Mouse (Mus musculus) heart, postnatal 10 days (tissue): ENCODE results near the gene Hfe. TPM values are rescaled to one million over a fixed set of nuclear protein-coding genes. Genes with fewer than 3 reads are reported as not detected.

Experiments
- DNase-seq, 2 experiments: peaks; one replicate each; pipeline ENCODE4 v3.0.0; 2021
- intact Hi-C: fragments of 180-260 bp; cut with DNase I; formaldehyde crosslinking; loops from one replicate; pipeline ENCODE4 v1.15.1; 2025
- total RNA-seq, 2 experiments: library from RNA; stranded (reverse); gene quantifications; 2 replicates each; pipeline ENCODE4 v1.2.3; 2021

The Hfe gene
- total RNA-seq: 10 to 100 TPM; 26.7 to 32.4 TPM

DNA sequence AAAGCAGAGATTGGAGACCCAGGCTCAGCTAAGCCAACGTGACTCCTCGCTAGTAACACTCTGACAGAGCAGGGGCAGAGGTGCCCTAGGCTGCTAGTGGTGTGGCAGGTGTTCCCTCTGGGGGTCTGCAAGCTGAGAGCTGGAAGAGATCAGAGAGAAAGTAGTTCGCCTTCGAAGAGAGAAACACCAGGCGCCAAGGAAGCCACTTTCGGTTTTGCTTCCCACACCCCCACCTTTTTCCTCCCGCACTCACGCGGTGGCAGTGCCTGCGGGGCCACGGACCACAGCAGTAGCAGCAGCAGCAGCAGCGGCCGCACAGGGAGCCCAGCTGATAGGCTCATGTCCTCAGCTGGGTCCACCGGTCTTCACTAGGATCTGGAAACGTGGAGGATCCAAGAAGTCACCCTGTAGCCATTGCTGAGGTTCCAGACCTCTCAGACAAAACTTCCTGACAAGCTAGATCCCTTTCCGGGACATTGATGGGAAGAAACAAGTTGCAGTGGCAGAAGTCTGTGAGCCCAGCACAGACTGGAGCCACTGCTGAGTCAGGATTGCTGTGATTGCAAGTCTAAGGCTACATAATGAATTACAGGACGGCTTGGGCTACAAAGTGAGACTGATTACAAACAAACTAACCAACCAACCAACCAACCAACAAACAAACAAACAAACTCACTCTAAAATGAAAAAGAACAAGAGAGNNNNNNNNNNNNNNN, at the start of gene Hfe:
Hfe (minus strand) TSS at position 481 of the 716 bp plus-strand sequence.
- intact Hi-C loops: no loop called here
- peak; percentile 65 to 67 for DNase-seq

DNA sequence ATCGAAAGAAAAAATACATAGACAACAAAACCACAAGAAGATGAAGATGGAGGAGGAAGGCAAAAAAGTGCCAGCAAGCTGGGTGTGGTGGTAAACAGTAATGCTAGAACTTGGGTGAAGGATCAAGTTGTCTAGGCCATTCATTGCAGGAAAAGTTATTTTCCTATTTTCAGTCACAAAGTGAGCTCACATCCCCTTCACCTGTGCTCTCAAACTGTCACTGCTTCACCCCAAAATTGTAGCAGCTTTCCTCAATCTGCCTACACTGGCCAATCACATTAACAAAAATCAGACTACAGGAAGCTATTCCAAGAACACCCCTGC, 49.2 kb upstream of the Hfe start:
- intact Hi-C loops: loop anchor here (5.0 to 10.0 kb wide), 3 partner anchors 1708 to 2005 kb away; partner anchors contain the start of genes Hist1h2ah, Hist1h2ak, Hist1h2bk and Hist1h2bn
- DNase-seq: no peak

DNA sequence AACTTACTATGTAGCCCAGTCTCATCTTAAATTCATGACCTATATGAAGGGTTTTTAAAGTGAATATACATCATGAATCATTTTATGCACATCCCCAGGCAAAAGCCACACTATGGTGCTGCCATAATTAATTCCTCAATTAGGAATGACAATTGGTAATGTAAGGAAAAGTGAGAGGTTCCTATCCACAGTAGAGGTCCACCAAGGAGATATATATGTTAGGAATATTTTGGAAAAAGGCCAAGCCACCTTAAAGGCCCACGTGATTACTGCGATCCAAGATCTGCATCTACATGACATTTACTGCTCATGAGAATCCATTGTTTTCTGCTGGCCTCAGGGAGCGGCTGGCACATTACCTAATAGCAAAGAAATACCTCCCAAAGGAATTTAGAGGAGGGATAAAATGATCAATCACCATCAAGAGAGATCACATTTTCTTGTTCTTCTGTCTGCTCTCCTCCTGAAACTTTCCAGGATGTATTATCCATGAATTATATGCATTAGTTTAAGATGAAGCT, 48.7 kb upstream of the Hfe start:
- intact Hi-C loops: loop anchor here (5.0 to 10.0 kb wide), 2 partner anchors 1722 to 2005 kb away; partner anchors contain the start of genes Hist1h2ah, Hist1h2ak, Hist1h2bk and Hist1h2bn

DNA sequence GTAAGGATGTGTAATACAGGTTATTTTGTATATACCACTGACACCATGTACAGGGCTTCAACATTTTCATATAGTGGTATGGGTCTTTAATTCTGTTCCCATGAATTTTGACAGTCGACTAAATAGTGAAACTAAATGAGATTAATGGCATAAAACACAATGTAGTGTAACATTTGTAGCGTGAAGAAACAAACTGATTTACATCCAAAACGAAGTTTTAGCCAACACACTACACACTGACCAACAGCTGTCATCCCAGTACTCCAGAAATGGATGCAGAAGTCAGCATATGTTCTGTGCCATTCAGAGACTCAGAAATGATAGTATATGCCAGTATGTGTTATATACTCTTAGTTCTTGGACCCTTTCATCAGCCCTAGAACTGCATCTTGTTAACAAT, 47.3 kb upstream of the Hfe start:
- DNase-seq: no peak
- intact Hi-C loops: loop anchor here (5.0 to 10.0 kb wide), 2 partner anchors 1721 to 2003 kb away; partner anchors contain the start of genes Hist1h2ah, Hist1h2ak, Hist1h2bk and Hist1h2bn

More for the DNA sequence above, 48.7 kb upstream of the Hfe start:
- no peak for DNase-seq

DNA sequence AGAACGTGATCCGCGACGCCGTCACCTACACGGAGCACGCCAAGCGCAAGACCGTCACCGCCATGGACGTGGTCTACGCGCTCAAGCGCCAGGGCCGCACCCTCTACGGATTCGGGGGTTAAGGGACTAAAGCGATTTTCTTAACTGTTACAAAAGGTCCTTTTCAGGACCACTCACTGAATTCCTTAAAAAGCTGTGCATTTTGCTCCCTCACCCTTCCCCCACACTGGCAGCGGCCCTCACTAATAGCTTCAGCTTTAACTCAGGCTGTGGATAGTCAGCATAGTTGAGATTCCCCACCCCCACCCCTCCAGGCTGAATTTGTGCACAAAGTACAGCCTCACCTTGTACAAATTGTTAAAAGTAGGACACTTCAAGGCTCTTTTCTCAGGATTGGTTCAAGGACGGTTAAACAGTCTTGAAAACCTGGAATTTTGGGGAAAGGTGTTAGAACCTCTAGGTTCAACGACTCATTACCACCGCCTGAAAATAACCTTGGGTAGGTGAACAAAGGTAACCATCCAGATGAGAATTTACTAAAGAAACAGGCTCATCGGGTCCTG, 46.6 kb upstream of the Hfe start:
- intact Hi-C loops: loop anchor here (5.0 to 10.0 kb wide), 2 partner anchors 1720 to 2002 kb away; partner anchors contain the start of genes Hist1h2ah, Hist1h2ak, Hist1h2bk and Hist1h2bn

DNA sequence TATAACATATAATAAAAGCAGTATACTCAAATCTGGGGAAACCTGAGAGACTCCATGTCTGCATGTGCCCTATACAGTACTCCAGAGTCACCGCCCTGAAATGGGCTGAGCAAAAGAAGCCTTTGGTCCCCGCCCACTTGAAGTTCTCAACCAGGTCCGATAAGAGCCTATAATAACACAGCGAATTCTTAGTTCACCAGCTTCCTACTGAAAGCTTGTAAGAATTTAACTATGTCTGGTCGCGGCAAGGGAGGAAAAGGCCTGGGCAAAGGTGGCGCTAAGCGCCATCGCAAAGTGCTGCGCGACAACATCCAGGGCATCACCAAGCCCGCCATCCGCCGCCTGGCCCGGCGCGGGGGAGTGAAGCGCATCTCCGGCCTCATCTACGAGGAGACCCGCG, 46.1 kb upstream of the Hfe start, which contains the start of gene Hist1h4b:
Hist1h4b (plus strand) TSS at position 224 of the 400 bp plus-strand sequence.
- peak; percentile 88 to 89 for DNase-seq
- intact Hi-C loops: loop anchor here (5.0 to 10.0 kb wide), 2 partner anchors 1719 to 2002 kb away; partner anchors contain the start of genes Hist1h2ah, Hist1h2ak, Hist1h2bk and Hist1h2bn

More for the DNA sequence above, 46.6 kb upstream of the Hfe start:
- no peak for DNase-seq

DNA sequence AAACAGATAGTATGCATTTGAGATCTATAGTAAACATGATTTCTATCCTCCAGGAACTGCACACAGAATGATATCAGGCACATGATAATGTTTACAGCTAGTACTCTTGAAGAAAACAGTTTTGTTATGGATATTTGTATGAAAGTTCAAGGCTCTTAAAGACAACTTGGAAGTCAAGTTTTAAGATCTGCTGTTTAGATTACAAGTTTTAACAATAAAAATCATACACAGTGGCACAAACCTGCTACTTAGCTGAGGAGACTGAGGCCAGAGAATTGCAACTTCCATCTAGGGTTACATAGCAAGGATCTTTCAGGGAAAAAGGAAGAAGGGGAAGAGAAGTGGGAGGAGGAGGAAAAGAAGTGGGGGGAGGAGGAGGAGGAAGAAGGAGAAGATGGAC, 44.3 kb upstream of the Hfe start:
- intact Hi-C loops: loop anchor here (5.0 to 10.0 kb wide), 2 partner anchors 1718 to 2000 kb away; partner anchors contain the start of genes Hist1h2ah, Hist1h2ak, Hist1h2bk and Hist1h2bn
- DNase-seq: no peak

DNA sequence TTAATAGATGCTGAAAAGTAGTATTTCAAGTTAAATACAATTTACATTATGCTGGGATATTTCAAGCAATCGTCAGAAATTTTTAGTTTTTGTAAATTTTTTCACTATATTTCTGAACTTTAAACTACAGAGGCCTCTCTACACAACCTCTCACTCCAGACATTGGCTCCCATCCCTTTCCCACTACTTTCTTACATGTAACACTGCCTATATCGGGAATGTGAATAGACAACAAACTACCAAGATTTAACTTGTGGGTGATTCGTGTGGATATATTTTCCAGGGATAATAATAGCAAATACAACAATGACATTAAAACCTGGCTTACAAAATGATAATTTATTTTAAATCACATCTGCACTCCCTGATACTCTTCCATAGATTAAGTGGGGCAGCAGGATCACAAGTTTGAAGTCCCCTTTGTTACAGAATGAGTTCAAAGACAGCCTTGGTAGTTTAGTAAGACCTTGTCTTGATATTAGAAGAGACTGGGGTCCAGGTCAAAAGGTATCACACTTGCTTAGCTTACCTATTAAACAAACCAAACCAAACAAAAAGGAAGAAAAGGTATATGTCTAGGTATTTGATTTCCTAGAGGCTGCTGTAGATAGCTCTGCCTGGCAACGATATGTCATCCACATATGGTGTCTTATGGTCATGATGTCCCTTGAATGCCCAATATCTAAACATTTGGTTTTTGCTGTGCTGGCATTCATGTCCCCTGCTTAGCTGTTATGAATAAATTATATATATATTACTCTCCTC, 42.8 kb upstream of the Hfe start:
- DNase-seq: no peak
- intact Hi-C loops: loop anchor here (10.0 kb wide), 1 partner anchor 1999 kb away; the partner anchor contains the start of genes Hist1h2ak, Hist1h2bn and Hist1h4k

DNA sequence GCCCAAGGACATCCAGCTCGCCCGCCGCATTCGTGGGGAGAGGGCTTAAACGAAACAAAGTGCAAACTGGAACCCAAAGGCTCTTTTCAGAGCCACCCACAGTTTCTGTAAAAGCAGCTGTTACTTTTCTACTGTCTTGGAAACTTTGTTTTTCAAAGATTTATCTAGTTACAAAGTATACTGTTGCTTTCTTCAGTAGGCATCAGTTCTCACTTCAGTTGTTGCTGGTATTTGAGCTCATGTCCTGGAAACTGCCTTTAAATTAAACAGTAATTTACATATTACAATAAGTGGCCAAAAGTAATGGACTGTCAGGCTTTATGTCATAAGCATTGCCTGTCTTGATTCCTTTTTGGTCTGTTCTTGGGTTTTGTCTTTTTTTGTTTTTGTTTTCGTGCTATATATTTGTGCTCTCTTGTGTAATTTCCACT, 42.1 kb upstream of the Hfe start:
- intact Hi-C loops: loop anchor here (10.0 kb wide), 1 partner anchor 1998 kb away; the partner anchor contains the start of genes Hist1h2ak, Hist1h2bn and Hist1h4k
- no peak for DNase-seq

DNA sequence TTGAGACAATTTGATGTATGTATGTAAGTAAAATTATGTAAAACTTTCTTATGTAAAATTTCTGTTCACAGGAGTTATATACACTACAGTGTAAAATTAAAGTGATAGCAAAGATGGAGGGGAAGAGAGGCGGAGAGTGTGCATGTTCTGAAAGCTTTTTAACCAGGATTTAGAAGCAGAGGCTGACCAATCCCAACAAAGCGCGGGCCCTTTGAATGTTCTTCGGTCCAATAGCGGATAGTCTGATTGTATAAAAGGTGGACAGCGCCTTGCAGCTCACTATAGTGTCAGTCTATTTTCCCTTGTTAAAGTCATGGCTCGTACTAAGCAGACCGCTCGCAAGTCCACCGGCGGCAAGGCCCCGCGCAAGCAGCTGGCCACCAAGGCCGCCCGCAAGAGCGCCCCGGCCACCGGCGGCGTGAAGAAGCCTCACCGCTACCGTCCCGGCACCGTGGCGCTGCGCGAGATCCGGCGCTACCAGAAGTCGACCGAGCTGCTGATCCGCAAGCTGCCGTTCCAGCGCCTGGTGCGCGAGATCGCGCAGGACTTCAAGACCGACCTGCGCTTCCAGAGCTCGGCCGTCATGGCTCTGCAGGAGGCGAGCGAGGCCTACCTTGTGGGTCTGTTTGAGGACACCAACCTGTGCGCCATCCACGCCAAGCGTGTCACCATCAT, 41.5 kb upstream of the Hfe start, which contains the start of gene Hist1h3b:
Hist1h3b (plus strand) TSS at position 201 of the 675 bp plus-strand sequence.
- intact Hi-C loops: loop anchor here (10.0 kb wide), 1 partner anchor 1997 kb away; the partner anchor contains the start of genes Hist1h2ak, Hist1h2bn and Hist1h4k
- peak; percentile 91 to 92 for DNase-seq

DNA sequence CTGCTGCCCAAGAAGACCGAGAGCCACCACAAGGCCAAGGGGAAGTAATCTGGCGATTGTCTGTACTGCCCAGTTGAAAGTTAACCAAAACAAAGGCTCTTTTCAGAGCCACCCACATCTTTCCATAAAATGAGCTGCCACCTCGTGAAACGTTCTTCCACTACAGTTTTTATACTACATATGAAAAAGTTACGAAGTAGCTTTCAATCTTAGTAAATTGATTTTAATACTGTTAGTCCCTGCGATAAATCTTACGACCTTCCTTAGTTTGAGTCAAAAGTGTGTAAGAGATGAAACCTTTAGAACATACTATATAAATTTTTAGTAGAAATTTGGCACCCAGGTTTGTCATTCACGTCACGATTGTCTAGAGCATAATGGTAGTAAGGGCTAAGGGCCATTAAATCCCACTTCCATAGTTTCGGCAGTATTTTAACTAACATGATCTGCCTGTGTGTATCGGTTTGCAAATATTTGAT, 40.9 kb upstream of the Hfe start:
- no peak for DNase-seq
- intact Hi-C loops: loop anchor here (10.0 kb wide), 1 partner anchor 1997 kb away; the partner anchor contains the start of genes Hist1h2ak, Hist1h2bn and Hist1h4k

DNA sequence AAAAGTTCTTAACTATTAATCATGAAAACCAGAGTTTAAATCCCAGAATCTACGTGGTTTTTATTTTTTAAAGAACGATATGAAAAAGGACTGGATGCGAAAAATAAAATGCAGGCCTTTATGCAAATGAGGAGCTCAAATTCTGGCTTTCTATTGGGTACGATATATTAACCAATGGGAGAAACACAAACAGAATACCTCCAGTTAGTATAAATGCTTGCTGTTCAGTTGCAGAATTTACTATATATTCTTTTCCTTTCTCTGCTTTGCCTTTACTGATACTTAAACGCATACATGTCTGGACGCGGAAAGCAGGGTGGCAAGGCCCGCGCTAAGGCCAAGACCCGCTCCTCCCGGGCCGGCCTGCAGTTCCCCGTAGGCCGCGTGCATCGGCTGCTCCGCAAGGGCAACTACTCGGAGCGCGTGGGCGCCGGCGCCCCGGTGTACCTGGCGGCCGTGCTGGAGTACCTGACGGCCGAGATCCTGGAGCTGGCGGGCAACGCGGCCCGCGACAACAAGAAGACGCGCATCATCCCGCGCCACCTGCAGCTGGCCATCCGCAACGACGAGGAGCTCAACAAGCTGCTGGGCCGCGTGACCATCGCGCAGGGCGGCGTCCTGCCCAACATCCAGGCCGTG, 40.3 kb upstream of the Hfe start, which contains the start of gene Hist1h2ab:
Hist1h2ab (plus strand) TSS at position 288 of the 639 bp plus-strand sequence.
- intact Hi-C loops: loop anchor here (10.0 kb wide), 1 partner anchor 1996 kb away; the partner anchor contains the start of genes Hist1h2ak, Hist1h2bn and Hist1h4k
- DNase-seq: peak; percentile 59 to 69

DNA sequence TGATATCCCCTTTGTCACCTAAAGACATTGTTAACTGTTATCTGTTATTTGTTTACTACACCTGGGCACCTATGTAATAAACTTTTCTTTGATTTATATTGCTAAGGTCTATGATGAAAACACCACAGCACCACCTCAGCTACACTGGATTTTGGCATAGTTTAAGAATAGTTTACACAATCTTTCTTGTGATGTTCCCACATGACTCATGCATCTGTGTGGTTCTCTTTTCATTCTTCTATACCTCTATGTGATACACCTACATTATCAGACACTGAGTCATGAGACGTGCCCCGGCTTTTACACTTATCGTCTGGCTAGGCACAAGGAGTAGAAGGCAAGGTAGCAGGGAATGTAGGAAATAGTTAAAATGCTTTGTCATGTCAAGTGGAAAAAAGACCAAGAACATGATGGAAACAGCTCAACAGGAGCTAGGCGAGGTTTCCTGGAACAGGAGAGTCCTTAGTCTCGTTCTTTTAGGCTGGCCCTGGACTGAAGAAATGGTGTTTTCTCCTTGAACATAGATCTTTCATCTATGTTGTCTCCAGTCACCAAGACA, 39.0 kb upstream of the Hfe start:
- DNase-seq: no peak
- intact Hi-C loops: loop anchor here (5.0 to 10.0 kb wide), 4 partner anchors 215 to 1995 kb away; partner anchors contain the start of genes Hist1h2af, Hist1h2ag, Hist1h2ak and Hist1h2bj

DNA sequence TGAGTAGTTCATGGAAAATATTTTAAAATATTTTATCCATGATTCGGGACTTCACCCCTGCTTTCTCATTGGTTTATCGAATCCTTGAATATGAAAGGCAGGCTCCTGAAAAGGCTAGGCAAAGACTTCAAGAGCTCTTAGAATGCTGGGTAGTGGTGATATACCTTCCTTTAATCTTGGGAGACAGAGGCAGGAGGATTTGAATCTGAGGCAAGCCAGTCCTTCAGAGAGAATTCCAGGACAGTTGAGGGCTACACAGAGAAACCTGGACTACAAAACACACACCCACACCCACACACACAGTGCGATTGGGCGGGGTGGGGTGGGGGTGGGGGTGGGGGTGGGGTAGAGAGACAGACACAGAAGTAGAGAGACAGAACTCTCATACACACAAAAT, 37.2 kb upstream of the Hfe start:
- intact Hi-C loops: loop anchor here (5.0 to 10.0 kb wide), 3 partner anchors 213 to 1923 kb away; partner anchors contain the start of genes Hist1h2af, Hist1h2ag, Hist1h2bj and Hist1h3g
- DNase-seq: no peak

DNA sequence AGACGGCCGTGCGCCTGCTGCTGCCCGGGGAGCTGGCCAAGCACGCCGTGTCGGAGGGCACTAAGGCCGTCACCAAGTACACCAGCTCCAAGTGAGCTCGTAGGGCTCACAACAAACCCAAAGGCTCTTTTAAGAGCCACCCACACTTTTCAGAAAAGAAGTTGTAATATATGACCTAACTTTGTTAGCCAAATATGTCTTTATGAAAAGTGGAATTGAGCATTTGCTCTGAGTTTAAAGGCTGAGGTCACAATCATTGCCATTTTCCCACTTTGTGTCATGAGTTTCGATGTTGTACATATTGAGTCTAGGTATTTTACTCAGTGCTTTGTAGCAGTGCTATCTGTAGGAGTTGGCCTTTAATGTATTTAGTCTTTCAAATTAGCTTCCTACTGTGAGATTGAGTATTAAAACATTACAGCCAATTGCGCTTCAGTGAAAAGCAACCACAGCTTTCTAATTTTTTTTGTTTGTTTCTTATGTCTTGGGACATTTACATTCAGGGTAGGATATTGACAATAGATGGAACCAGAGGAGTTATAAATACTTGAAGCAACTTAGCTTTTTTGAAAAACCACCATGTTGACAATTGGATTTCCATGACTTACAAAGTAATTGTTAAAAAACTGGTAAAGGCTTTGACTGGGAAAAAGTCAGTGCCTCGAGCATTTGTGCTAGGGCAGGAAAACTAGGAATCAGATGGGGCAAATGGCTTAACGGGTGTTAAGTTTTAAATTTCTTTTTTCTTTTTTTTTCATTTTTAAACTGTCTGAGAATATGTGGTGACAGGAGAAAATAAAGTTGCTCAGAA, 36.6 kb upstream of the Hfe start:
- intact Hi-C loops: loop anchor here (5.0 to 10.0 kb wide), 3 partner anchors 212 to 1922 kb away; partner anchors contain the start of genes Hist1h2af, Hist1h2ag, Hist1h2bj and Hist1h3g
- no peak for DNase-seq

DNA sequence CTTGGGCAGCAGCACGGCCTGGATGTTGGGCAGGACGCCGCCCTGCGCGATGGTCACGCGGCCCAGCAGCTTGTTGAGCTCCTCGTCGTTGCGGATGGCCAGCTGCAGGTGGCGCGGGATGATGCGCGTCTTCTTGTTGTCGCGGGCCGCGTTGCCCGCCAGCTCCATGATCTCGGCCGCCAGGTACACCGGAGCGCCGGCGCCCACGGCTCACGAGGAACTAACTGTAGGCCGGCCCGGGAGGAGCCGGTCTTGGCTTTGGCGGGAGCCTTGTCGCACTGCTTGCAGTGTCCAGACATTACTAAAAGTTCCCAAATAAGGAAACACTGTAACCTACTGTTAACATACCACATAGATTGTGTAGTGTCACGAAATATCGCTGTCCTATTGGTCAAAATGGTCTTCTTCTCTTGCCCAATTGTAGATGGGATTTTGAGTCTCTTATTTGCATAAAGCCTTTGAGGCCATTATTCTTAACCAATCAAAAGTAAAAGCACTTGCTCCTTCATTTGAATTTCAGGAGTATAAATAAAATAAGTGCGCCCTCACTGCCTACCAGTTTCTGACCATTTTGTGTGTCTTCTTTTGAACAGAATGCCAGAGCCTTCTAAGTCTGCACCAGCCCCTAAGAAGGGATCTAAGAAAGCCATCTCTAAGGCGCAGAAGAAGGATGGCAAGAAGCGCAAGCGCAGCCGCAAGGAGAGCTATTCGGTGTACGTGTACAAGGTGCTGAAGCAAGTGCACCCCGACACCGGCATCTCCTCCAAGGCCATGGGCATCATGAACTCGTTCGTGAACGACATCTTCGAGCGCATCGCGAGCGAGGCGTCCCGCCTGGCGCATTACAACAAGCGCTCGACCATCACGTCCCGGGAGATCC, 35.8 kb upstream of the Hfe start, which contains the start of gene Hist1h2bb:
Hist1h2bb (plus strand) TSS at position 534 of the 880 bp plus-strand sequence.
- peak; percentile 82 for DNase-seq
- intact Hi-C loops: loop anchor here (5.0 to 10.0 kb wide), 3 partner anchors 212 to 1922 kb away; partner anchors contain the start of genes Hist1h2af, Hist1h2ag, Hist1h2bj and Hist1h3g
